Mouse (Mus musculus): ENCODE data around the gene Mt3. TPM values are rescaled to one million over a fixed set of nuclear protein-coding genes. Genes with fewer than 3 reads are reported as not detected.

Mt3 gene
- polyA plus RNA-seq, 1 experiment: 1.9 TPM

- 74% methylated on average over 13 of the region's 13 CpGs for WGBS
- H3K27me3 ChIP-seq (ENCODE audit: control insufficient read depth, insufficient read depth, low read length): peaks cover 10% of the 10 kb centered on the region; the same call in 1 of the 2 replicates
- DNase-seq: no peak
- H3K27ac ChIP-seq (ENCODE audit: control insufficient read depth, insufficient read depth, low read length): no peak overlapping the region
- no peak overlapping the region for H3K4me3 ChIP-seq (ENCODE audit: control insufficient read depth, insufficient read depth, low read length)
- no peak for TF ChIP-seq POLR2A (IDR thresholded peaks at IDR 0.05; ENCODE audit: control insufficient read depth, extremely low read depth, insufficient read depth, low read length, poor library complexity)
- H3K4me1 ChIP-seq (replicated peaks; ENCODE audit: control insufficient read depth, insufficient read depth, low read length): peaks cover 14% of the 10 kb centered on the region; the same call in 1 of the 2 replicates
- no peaks in the 10 kb centered on the region for H3K36me3 ChIP-seq (ENCODE audit: control insufficient read depth, insufficient read depth, low read length)
Measured at GRCm38 (mm10) chr8:94182055-94182929, 29.9 kb downstream of the Mt3 start.

GRCm38 (mm10) chr8:94183117-94183516 lies 30.7 kb downstream of the Mt3 start:
- 1% methylated on average over 16 of the region's 16 CpGs for WGBS
- H3K27ac ChIP-seq (ENCODE audit: control insufficient read depth, insufficient read depth, low read length): no peak overlapping the region

GRCm38 (mm10) chr8:94184357-94184843 lies 32.0 kb downstream of the Mt3 start:
- Histone ChIP-seq H3K4me1 (replicated peaks; ENCODE audit: control insufficient read depth, insufficient read depth, low read length) (peaks cover 10% of the 10 kb centered on the region; the same call in 1 of the 2 replicates), H3K27me3 (ENCODE audit: control insufficient read depth, insufficient read depth, low read length) (peaks cover 10% of the 10 kb centered on the region; the same call in 1 of the 2 replicates), H3K27ac (ENCODE audit: control insufficient read depth, insufficient read depth, low read length) (no peak overlapping the region), H3K4me3 (ENCODE audit: control insufficient read depth, insufficient read depth, low read length) (no peak overlapping the region), H3K36me3 (ENCODE audit: control insufficient read depth, insufficient read depth, low read length) (no peaks in the 10 kb centered on the region)
- no peak for DNase-seq
- TF ChIP-seq CTCF (IDR thresholded peaks at IDR 0.05; ENCODE audit: borderline replicate concordance, control insufficient read depth, extremely low read depth, insufficient read depth, low read length, poor library complexity) (no peak), POLR2A (IDR thresholded peaks at IDR 0.05; ENCODE audit: control insufficient read depth, extremely low read depth, insufficient read depth, low read length, poor library complexity) (no peak)
- WGBS: 59% methylated on average over 12 of the region's 12 CpGs

More at GRCm38 (mm10) chr8:94183117-94183516, 30.7 kb downstream of the Mt3 start:
- H3K4me3 ChIP-seq (ENCODE audit: control insufficient read depth, insufficient read depth, low read length): peak overlapping the region; percentile 15; the same call in 1 of the 2 replicates
- peaks cover 13% of the 10 kb centered on the region; the same call in 1 of the 2 replicates for H3K27me3 ChIP-seq (ENCODE audit: control insufficient read depth, insufficient read depth, low read length)
- H3K4me1 ChIP-seq (replicated peaks; ENCODE audit: control insufficient read depth, insufficient read depth, low read length): peaks cover 15% of the 10 kb centered on the region; the same call in 1 of the 2 replicates
- DNase-seq: peak; percentile 61
- no peaks in the 10 kb centered on the region for H3K36me3 ChIP-seq (ENCODE audit: control insufficient read depth, insufficient read depth, low read length)
- TF ChIP-seq CTCF (IDR thresholded peaks at IDR 0.05; ENCODE audit: borderline replicate concordance, control insufficient read depth, extremely low read depth, insufficient read depth, low read length, poor library complexity) (peak; percentile 76), POLR2A (IDR thresholded peaks at IDR 0.05; ENCODE audit: control insufficient read depth, extremely low read depth, insufficient read depth, low read length, poor library complexity) (no peak)

GRCm38 (mm10) chr8:94185791-94186190 lies 33.4 kb downstream of the Mt3 start:
- H3K36me3 ChIP-seq (ENCODE audit: control insufficient read depth, insufficient read depth, low read length): no peaks in the 10 kb centered on the region
- TF ChIP-seq POLR2A (IDR thresholded peaks at IDR 0.05; ENCODE audit: control insufficient read depth, extremely low read depth, insufficient read depth, low read length, poor library complexity): no peak
- no peak for TF ChIP-seq CTCF (IDR thresholded peaks at IDR 0.05; ENCODE audit: borderline replicate concordance, control insufficient read depth, extremely low read depth, insufficient read depth, low read length, poor library complexity)
- H3K4me1 ChIP-seq (replicated peaks; ENCODE audit: control insufficient read depth, insufficient read depth, low read length): peaks cover 10% of the 10 kb centered on the region; the same call in 1 of the 2 replicates
- DNase-seq: no peak
- H3K4me3 ChIP-seq (ENCODE audit: control insufficient read depth, insufficient read depth, low read length): no peak overlapping the region
- H3K27ac ChIP-seq (ENCODE audit: control insufficient read depth, insufficient read depth, low read length): no peak overlapping the region
- H3K27me3 ChIP-seq (ENCODE audit: control insufficient read depth, insufficient read depth, low read length): peaks cover 3% of the 10 kb centered on the region; the same call in 1 of the 2 replicates
- WGBS: 58% methylated on average over 6 of the region's 6 CpGs

GRCm38 (mm10) chr8:94186542-94186941 lies 34.1 kb downstream of the Mt3 start:
- Histone ChIP-seq H3K4me1 (replicated peaks; ENCODE audit: control insufficient read depth, insufficient read depth, low read length) (peaks cover 15% of the 10 kb centered on the region), H3K27ac (ENCODE audit: control insufficient read depth, insufficient read depth, low read length) (no peak overlapping the region), H3K36me3 (ENCODE audit: control insufficient read depth, insufficient read depth, low read length) (no peaks in the 10 kb centered on the region), H3K4me3 (ENCODE audit: control insufficient read depth, insufficient read depth, low read length) (no peak overlapping the region), H3K27me3 (ENCODE audit: control insufficient read depth, insufficient read depth, low read length) (peaks cover 3% of the 10 kb centered on the region; the same call in 1 of the 2 replicates)
- DNase-seq: peak; percentile 77
- TF ChIP-seq POLR2A (IDR thresholded peaks at IDR 0.05; ENCODE audit: control insufficient read depth, extremely low read depth, insufficient read depth, low read length, poor library complexity): no peak
- TF ChIP-seq CTCF (IDR thresholded peaks at IDR 0.05; ENCODE audit: borderline replicate concordance, control insufficient read depth, extremely low read depth, insufficient read depth, low read length, poor library complexity): peak; percentile 64; the same call in 1 of the 2 replicates
- 4% methylated on average over 17 of the region's 17 CpGs for WGBS

- TF ChIP-seq POLR2A (IDR thresholded peaks at IDR 0.05; ENCODE audit: control insufficient read depth, extremely low read depth, insufficient read depth, low read length, poor library complexity) (no peak), CTCF (IDR thresholded peaks at IDR 0.05; ENCODE audit: borderline replicate concordance, control insufficient read depth, extremely low read depth, insufficient read depth, low read length, poor library complexity) (no peak)
- 42% methylated on average over 21 of the region's 21 CpGs for WGBS
- no peak overlapping the region for H3K27ac ChIP-seq (ENCODE audit: control insufficient read depth, insufficient read depth, low read length)
- no peaks in the 10 kb centered on the region for H3K36me3 ChIP-seq (ENCODE audit: control insufficient read depth, insufficient read depth, low read length)
- DNase-seq: no peak
- H3K27me3 ChIP-seq (ENCODE audit: control insufficient read depth, insufficient read depth, low read length): peaks cover 3% of the 10 kb centered on the region; the same call in 1 of the 2 replicates
- H3K4me1 ChIP-seq (replicated peaks; ENCODE audit: control insufficient read depth, insufficient read depth, low read length): peaks cover 15% of the 10 kb centered on the region
- no peak overlapping the region for H3K4me3 ChIP-seq (ENCODE audit: control insufficient read depth, insufficient read depth, low read length)
Measured at GRCm38 (mm10) chr8:94187290-94188002, 35.0 kb downstream of the Mt3 start.

All from thymus, adult 2 months (tissue).